Mouse (Mus musculus): Measurements from ENCODE around the gene Exosc5.
A peak's percentile ranks its signal among the peaks of the same experiment; 100 is the strongest.

The Exosc5 gene

DNA sequence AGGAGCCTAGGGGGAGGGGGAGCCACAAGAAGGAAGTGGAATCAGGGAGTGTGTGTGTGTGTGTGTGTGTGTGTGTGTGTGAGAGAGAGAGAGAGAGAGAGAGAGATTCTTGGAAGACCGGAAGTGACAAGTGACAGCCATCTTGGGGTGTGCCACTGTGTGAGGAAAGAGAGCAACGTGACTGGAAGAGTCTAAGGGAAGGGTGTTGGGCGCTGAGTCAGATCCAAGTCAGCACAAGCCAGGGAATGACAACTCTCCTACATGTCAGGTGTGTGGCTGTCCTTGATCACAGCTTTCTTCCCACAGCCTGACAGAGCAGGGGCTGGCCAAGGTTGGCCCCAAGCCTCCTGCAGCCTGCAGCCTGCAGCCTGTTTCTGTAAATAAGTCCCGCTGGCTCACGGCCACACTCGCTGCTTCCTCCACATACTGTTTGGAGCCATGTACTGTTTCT lies 46.9 kb downstream of the Exosc5 start:
- DNase-seq (ENCODE audit: low spot score in 2 of 2) = no peak

- DNase-seq (ENCODE audit: low spot score in 2 of 2) = no peak
Measured at GRCm38 (mm10) chr7:25706578-25707170, 47.7 kb downstream of the Exosc5 start.

- DNase-seq (ENCODE audit: low spot score in 2 of 2) = no peak
Measured at GRCm38 (mm10) chr7:25707581-25708292, 48.8 kb downstream of the Exosc5 start.

DNA sequence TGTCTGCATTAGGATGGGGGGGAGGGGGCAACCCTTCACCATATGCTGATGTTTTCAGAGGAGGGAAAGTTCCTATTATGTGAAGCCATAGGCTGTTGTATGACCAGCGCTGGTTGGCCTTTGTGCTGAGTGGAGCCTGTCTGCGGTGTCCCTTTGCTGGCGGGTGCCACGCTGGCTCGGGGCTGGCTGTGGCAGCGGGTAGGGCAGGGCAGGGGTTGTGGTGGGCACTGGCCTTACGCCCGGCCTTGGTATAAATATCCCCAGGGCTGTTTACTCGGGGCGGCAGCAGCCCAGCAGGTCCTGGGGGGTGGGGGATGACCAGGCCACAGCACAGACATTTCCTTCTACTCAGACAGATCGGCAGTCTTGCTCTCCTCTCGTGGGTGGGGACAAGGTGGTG lies 51.0 kb downstream of the Exosc5 start:
- DNase-seq (ENCODE audit: low spot score in 2 of 2) = no peak

GRCm38 (mm10) chr7:25710519-25711130 lies 51.7 kb downstream of the Exosc5 start:
- no peak for DNase-seq (ENCODE audit: low spot score in 2 of 2)

GRCm38 (mm10) chr7:25711165-25711564 lies 52.2 kb downstream of the Exosc5 start:
- no peak for DNase-seq (ENCODE audit: low spot score in 2 of 2)

GRCm38 (mm10) chr7:25711731-25712197 lies 52.8 kb downstream of the Exosc5 start:
- DNase-seq (ENCODE audit: low spot score in 2 of 2) = no peak

- DNase-seq (ENCODE audit: low spot score in 2 of 2) = no peak
Measured at GRCm38 (mm10) chr7:25712801-25713200, 53.8 kb downstream of the Exosc5 start.

- DNase-seq (ENCODE audit: low spot score in 2 of 2) = no peak
Measured at GRCm38 (mm10) chr7:25714581-25714980, 55.6 kb downstream of the Exosc5 start.

DNA sequence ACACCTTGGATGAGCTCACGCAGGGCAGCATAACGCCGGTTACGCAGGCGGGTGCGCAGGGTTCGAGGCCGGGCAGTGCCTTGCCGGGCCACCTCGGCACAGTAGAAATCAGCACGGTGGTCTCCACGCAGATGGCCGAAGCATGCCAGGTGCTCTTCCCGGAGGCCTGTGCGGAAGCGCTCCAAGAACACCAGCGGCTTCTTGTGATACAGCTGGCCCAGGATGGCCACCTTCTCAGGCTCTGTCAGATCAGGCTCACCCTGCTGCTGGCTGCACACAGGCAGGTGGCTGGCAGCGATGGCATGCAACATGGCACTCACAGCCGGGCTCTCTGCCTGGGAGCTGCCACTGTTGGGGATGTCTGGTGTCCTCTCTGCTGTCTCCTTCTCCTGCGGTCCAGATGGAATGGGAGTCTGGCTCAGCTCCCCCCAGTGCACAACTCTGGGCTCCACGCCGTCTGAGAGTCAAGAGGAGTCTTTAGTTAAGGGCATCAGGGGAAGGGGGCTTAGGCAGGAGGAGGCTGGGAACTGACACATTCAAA lies 56.8 kb downstream of the Exosc5 start:
- no peak for DNase-seq (ENCODE audit: low spot score in 2 of 2)

DNA sequence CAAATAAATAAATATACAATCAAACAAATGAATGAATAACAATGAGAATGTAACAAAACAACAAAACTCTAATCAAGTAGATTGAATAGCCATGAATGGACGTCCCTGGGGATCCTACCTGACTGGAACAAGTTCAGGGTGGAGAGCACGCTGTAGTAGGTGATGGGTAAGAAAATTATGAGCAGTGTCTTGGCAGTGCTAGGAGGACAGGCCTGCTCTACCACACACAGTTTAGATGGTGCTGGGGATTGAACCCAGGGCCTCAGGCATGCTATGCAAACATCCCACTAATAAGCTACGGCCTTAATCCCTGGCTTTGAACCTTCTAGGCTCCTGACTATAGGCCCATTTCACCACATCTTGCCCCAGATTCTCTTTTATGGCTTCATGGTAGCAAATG lies 58.5 kb downstream of the Exosc5 start:
- no peak for DNase-seq (ENCODE audit: low spot score in 2 of 2)

DNA sequence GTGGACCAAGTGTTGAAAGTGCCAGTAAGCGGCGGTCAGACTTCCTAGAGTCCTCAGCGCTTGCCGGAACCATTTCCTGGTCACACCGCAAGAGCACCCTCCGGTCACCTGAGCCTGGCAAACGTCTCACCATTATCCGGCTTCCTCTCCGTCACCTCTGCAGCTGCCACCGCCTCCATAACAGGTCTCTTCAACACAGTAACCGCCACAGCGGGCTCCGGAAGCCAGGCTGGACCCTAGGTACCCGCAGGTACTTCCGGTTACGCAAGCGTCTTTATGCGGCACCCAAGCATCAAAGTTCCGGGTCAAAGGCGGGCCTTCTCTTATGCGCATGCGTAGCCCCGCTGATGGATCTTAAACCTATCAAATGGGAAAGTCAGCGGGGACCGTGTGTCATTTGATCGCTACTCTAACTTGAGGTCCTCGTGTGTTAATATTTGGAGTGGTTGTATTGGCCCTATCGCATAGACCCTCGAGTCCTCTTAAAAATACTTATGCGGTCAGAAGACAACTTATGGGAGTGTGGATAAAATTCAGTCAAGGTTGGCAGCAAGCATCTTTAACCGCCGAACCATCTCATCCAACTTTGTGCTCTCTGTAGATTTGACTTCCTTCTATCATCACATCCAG lies 59.9 kb downstream of the Exosc5 start, which contains the start of gene Ccdc97:
TSS of gene Ccdc97 (minus strand) at position 301 of the 630 bp plus-strand sequence.
- peak; percentile 86 to 88 for DNase-seq (ENCODE audit: low spot score in 2 of 2)

DNA sequence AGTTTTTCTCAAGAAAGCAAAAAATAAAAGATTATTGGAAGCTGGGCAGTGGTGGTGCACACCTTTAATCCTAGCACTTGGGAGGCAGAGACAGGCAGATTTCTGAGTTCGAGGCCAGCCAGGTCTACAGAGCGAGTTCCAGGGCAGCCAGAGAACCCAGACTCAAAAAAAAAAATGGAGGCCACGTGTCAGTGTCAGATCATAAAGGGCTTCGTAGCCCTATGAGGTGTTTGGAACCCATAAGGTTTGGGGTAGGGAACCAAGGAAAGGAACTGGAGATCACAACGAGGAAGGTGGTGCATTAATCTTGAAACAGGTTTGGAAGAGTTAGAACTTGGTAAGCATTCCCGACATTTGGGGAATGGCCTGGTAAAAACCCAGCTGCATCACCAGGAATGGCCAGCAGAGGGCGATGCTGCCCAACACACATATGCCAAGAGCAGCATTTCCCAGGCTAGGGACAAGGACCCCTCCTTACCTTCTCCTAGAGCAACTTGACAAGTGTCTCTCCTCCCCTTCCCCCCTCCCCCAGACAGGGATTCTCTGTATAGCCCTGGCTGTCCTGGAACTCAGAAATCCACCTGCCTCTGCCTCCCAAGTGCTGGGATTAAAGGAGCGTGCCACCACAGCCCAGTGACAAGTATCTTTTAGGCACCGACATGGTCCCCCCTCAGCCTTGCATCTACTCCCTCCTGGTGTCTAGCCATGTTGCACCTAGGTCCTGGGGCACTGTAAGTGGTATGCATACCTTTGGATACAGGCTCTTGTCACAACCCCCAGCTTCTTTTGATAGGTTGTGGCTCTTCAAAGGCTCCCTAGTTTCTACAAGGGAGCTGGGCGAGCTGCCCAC lies 61.0 kb downstream of the Exosc5 start:
- peak; percentile 38 to 68 for DNase-seq (ENCODE audit: low spot score in 2 of 2)

DNA sequence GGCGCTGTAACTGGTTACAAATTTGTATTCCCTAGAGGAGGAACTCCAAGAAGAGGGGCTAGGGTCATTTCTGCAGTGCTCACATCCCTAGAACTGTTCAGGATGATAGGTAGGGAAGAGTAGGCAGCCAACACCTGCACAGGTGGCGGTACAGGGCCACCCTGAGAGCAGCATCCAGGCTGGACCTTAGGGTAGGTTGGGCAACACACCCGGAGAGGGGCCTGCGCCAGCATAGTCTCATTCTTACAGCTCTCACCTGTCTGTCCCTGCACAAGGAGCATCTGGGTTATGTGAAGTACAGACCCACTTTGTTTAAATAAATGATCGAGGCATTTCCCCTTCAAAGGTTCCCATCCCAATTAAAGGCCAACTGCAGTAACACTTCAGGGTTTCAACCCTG lies 61.8 kb downstream of the Exosc5 start:
- no peak for DNase-seq (ENCODE audit: low spot score in 2 of 2)
